8 mouse cellular contexts compared by ENCODE assay signal in genomic region chr12:33235771-33236323, GRCm38 (mm10).
DNase-seq lines count a peak whose midpoint lies in the region.

No protein-coding gene starts in this region.

- peak; percentile 67 for DNase-seq in kidney, postnatal 10 days
- no peak for DNase-seq in kidney, adult 9 months
- peak; percentile 55 for DNase-seq in adrenal gland, adult 8-10 months
- peak; percentile 65 for DNase-seq in gastrocnemius, postnatal 14 days
- peak; percentile 86 for DNase-seq in lung, postnatal 10 days
- DNase-seq in right cerebral cortex, postnatal 36 days (ENCODE audit: low spot score in 2 of 2), result no peak
- no peak for DNase-seq in cerebellum, adult 9-10 months
- DNase-seq in cerebellum, postnatal 36 days, result no peak

- intact Hi-C loops in gastrocnemius, postnatal 14 days (cut with DNase I; ENCODE audit: low total_unique reads), result no loop called here

Comparison
In these comparisons a context has a peak if more than half of its experiments do, and no peak if none do; other contexts are left out.
1. DNase-seq: peak in kidney, postnatal 10 days (single experiment), adrenal gland, adult 8-10 months (single experiment), gastrocnemius, postnatal 14 days (single experiment) and lung, postnatal 10 days (single experiment); none in kidney, adult 9 months (single experiment), right cerebral cortex, postnatal 36 days (0 of 2), cerebellum, adult 9-10 months (single experiment) and cerebellum, postnatal 36 days (0 of 2).